In genomic region chr12:76777845-76778244, GRCm38 (mm10) we compare ENCODE assay signal across 21 mouse cellular contexts. TPM values are rescaled to one million over a fixed set of nuclear protein-coding genes. Genes with fewer than 3 reads are reported as not detected.
DNase-seq lines count a peak whose midpoint lies in the region; ATAC-seq and TF ChIP-seq lines count a peak whose summit lies in the region.
"Had no signal": no experiment of that assay in that cellular context is flagged by ENCODE, and none has a peak within 500 bp of the region (broad histone marks: within the 10 kb centered on the region; RNA-seq: fewer than 3 reads in every experiment).

No protein-coding gene starts in this region.

- in situ Hi-C loops in Patski (cut with MboI; ENCODE audit: low pct_unique_long_range_greater_than_20kb), result no loop called here

- ATAC-seq in midbrain, postnatal 0 days (ENCODE audit: low FRiP score), result no peak
- no peak for ATAC-seq in Patski
- ATAC-seq in megakaryocyte progenitor cell, adult 5-6 weeks (replicated peaks; ENCODE audit: poor library complexity), result 0 out of 2 replicates have a peak, but pooled peaks have one; percentile 35
- ATAC-seq: forebrain, embryonic 13.5 days; hindbrain, embryonic 16.5 days had no signal

- CTCF ChIA-PET in Patski (lab: Charles Lee), result no interaction called here

- no peak overlapping the region for H3K27ac ChIP-seq in layer of hippocampus, adult 2 months
- H3K27ac ChIP-seq in midbrain, postnatal 0 days (ENCODE audit: low read depth, low read length), result no peak overlapping the region
- no peak overlapping the region for H3K27ac ChIP-seq in midbrain, embryonic 10.5 days (replicated peaks)
- H3K27ac ChIP-seq: embryonic facial prominence, embryonic 10.5 days; forebrain, embryonic 13.5 days; limb, embryonic 10.5 days; macrophage had no signal

- no peak overlapping the region for H3K4me2 ChIP-seq in midbrain, postnatal 0 days (ENCODE audit: low read depth, low read length, poor library complexity, severe bottlenecking)
- H3K4me2 ChIP-seq: forebrain, embryonic 13.5 days had no signal

- H3K4me1 ChIP-seq in midbrain, postnatal 0 days (ENCODE audit: insufficient read depth, low read length), result no peaks in the 10 kb centered on the region
- peaks cover 8% of the 10 kb centered on the region for H3K4me1 ChIP-seq in midbrain, embryonic 10.5 days
- H3K4me1 ChIP-seq: forebrain, embryonic 13.5 days had no signal

- peak; percentile 44 for TF ChIP-seq CTCF in layer of hippocampus, adult 2 months (conservative IDR thresholded peaks at IDR 0.05)
- TF ChIP-seq CTCF in midbrain, postnatal 0 days (IDR thresholded peaks at IDR 0.05), result peak; percentile 34
- peak; percentile 37 for TF ChIP-seq CTCF in Patski (IDR thresholded peaks at IDR 0.05)

- no peak for DNase-seq in layer of hippocampus, adult 2 months (ENCODE audit: low spot score in 2 of 2)
- DNase-seq in layer of hippocampus, postnatal 14 days (ENCODE audit: low spot score in 2 of 2), result no peak
- no peak for DNase-seq in midbrain, postnatal 0 days (ENCODE audit: low spot score)
- DNase-seq in midbrain, embryonic 10.5 days (ENCODE audit: low spot score), result no peak
- DNase-seq in Patski (ENCODE audit: low read depth, low spot score), result no peak
- DNase-seq in cerebellum, adult 11 months, result no peak
- no peak for DNase-seq in right cerebral cortex, postnatal 10 days (ENCODE audit: low spot score in 2 of 2)
- DNase-seq: cerebellum, postnatal 36 days; gastrocnemius, postnatal 36 days; heart, postnatal 4 days; midbrain, embryonic 14.5 days; right cerebral cortex, adult 18-20 months had no signal

- H3K9me3 ChIP-seq in midbrain, postnatal 0 days (ENCODE audit: low read length), result no peaks in the 10 kb centered on the region
- H3K9me3 ChIP-seq in midbrain, embryonic 10.5 days (replicated peaks), result no peaks in the 10 kb centered on the region
- H3K9me3 ChIP-seq: embryonic facial prominence, embryonic 10.5 days; forebrain, embryonic 13.5 days; limb, embryonic 10.5 days had no signal

- POLR2A ChIA-PET in Patski (lab: Charles Lee), result no interaction called here

- no peaks in the 10 kb centered on the region for H3K36me3 ChIP-seq in midbrain, postnatal 0 days (ENCODE audit: insufficient read depth, low read length)
- H3K36me3 ChIP-seq in midbrain, embryonic 10.5 days, result peaks cover 4% of the 10 kb centered on the region
- H3K36me3 ChIP-seq: embryonic facial prominence, embryonic 10.5 days had no signal

- H3K27me3 ChIP-seq in midbrain, postnatal 0 days (ENCODE audit: insufficient read depth, low read length), result no peaks in the 10 kb centered on the region
- no peaks in the 10 kb centered on the region for H3K27me3 ChIP-seq in midbrain, embryonic 10.5 days (ENCODE audit: low read depth, poor library complexity, severe bottlenecking)
- no peaks in the 10 kb centered on the region for H3K27me3 ChIP-seq in Patski
- H3K27me3 ChIP-seq: CH12.LX; forebrain, embryonic 13.5 days had no signal

- H3K9ac ChIP-seq in midbrain, postnatal 0 days (replicated peaks; ENCODE audit: low read length, poor library complexity, severe bottlenecking), result no peak overlapping the region
- H3K9ac ChIP-seq: forebrain, embryonic 13.5 days had no signal

- H3K4me3 ChIP-seq in layer of hippocampus, adult 2 months, result no peak overlapping the region
- H3K4me3 ChIP-seq in midbrain, postnatal 0 days (ENCODE audit: low read depth, low read length), result no peak overlapping the region
- H3K4me3 ChIP-seq in midbrain, embryonic 10.5 days, result no peak overlapping the region
- H3K4me3 ChIP-seq: embryonic facial prominence, embryonic 10.5 days; forebrain, embryonic 13.5 days; limb, embryonic 10.5 days had no signal

RNA-seq across cellular contexts. Expression of gene Fntb, which starts 12.5 kb away (rescaled TPM):
- total RNA-seq in layer of hippocampus, adult 2 months (2021), result 10 to 100 TPM; 24.8 to 26.2 TPM
- total RNA-seq in layer of hippocampus, postnatal 14 days (2021), result 10 to 100 TPM; 23.9 to 26.8 TPM
- total RNA-seq in midbrain, postnatal 0 days (2014; rRNA removed), result 33.3 and 34.3 TPM in 2 replicates
- polyA plus RNA-seq in midbrain, postnatal 0 days (2015; fragmentation: Nextera tagmentation; extraction: Ambion mirVana), result 36.6 and 37.8 TPM in 2 replicates
- polyA plus RNA-seq in midbrain, embryonic 10.5 days (2016; fragmentation: Nextera tagmentation; extraction: Ambion mirVana), result 49.4 and 49.9 TPM in 2 replicates
- polyA plus RNA-seq in Patski (2021), result 12.9 TPM
- 11.9 and 12.7 TPM in 2 replicates for total RNA-seq in megakaryocyte progenitor cell, adult 5-6 weeks (2015)
- total RNA-seq in megakaryocyte progenitor cell, adult 5-6 weeks (2017), result 5.0 and 7.3 TPM in 2 replicates

RNA-seq across cellular contexts. Expression of gene Churc1, which starts 12.5 kb away (rescaled TPM):
- 10 to 100 TPM; 36.5 to 37.3 TPM for total RNA-seq in layer of hippocampus, adult 2 months (2021)
- total RNA-seq in layer of hippocampus, postnatal 14 days (2021), result 10 to 100 TPM; 40.5 to 41.4 TPM
- 60.3 and 66.9 TPM in 2 replicates for total RNA-seq in midbrain, postnatal 0 days (2014; rRNA removed)
- polyA plus RNA-seq in midbrain, postnatal 0 days (2015; fragmentation: Nextera tagmentation; extraction: Ambion mirVana), result 120 and 124 TPM in 2 replicates
- polyA plus RNA-seq in midbrain, embryonic 10.5 days (2016; fragmentation: Nextera tagmentation; extraction: Ambion mirVana), result 117 and 123 TPM in 2 replicates
- 70.8 TPM for polyA plus RNA-seq in Patski (2021)
- 57.2 and 68.0 TPM in 2 replicates for total RNA-seq in megakaryocyte progenitor cell, adult 5-6 weeks (2015)
- 46.1 and 48.9 TPM in 2 replicates for total RNA-seq in megakaryocyte progenitor cell, adult 5-6 weeks (2017)

RNA-seq across cellular contexts. Expression of gene Gpx2, which starts 17.5 kb away (rescaled TPM):
- total RNA-seq in layer of hippocampus, adult 2 months (2021), result under 1 TPM in 1 of 2 experiments, not detected in 1; 0.88 TPM
- total RNA-seq in layer of hippocampus, postnatal 14 days (2021), result under 1 TPM; 0.39 to 0.45 TPM
- total RNA-seq in midbrain, postnatal 0 days (2014; rRNA removed), result 0.33 TPM in 1 of 2 replicates, not detected in the other
- 0.21 TPM in 1 of 2 replicates, not detected in the other for polyA plus RNA-seq in midbrain, postnatal 0 days (2015; fragmentation: Nextera tagmentation; extraction: Ambion mirVana)
- not detected in 2 replicates for polyA plus RNA-seq in midbrain, embryonic 10.5 days (2016; fragmentation: Nextera tagmentation; extraction: Ambion mirVana)
- polyA plus RNA-seq in Patski (2021), result not detected
- not detected in 2 replicates for total RNA-seq in megakaryocyte progenitor cell, adult 5-6 weeks (2015)
- total RNA-seq in megakaryocyte progenitor cell, adult 5-6 weeks (2017), result not detected in 2 replicates
- total RNA-seq: CH12.LX; gastrocnemius, postnatal 36 days; heart, postnatal 4 days had no signal
- polyA plus RNA-seq: heart, embryonic 14.5 days; kidney, embryonic 14.5 days; macrophage; midbrain, embryonic 14.5 days had no signal

RNA-seq across cellular contexts. Expression of gene Rab15, which starts 44.9 kb away (rescaled TPM):
- 100 to 1,000 TPM; 189 to 195 TPM for total RNA-seq in layer of hippocampus, adult 2 months (2021)
- 100 to 1,000 TPM; 172 to 176 TPM for total RNA-seq in layer of hippocampus, postnatal 14 days (2021)
- 91.1 and 122 TPM in 2 replicates for total RNA-seq in midbrain, postnatal 0 days (2014; rRNA removed)
- 57.2 and 58.9 TPM in 2 replicates for polyA plus RNA-seq in midbrain, postnatal 0 days (2015; fragmentation: Nextera tagmentation; extraction: Ambion mirVana)
- 14.5 and 14.6 TPM in 2 replicates for polyA plus RNA-seq in midbrain, embryonic 10.5 days (2016; fragmentation: Nextera tagmentation; extraction: Ambion mirVana)
- polyA plus RNA-seq in Patski (2021), result 0.58 TPM
- total RNA-seq in megakaryocyte progenitor cell, adult 5-6 weeks (2015), result not detected in 2 replicates
- 1.1 TPM in 1 of 2 replicates, not detected in the other for total RNA-seq in megakaryocyte progenitor cell, adult 5-6 weeks (2017)
